Mouse (Mus musculus) WW6 (cell line): ENCODE results near the gene Cytl1.

Experiments
- DNase-seq: peaks from one replicate; pipeline ENCODE4 v3.0.0-alpha.2; 2013; ENCODE audit warnings: low read depth, low spot score

Gene Cytl1

GRCm38 (mm10) chr5:37769031-37769430 lies 33.7 kb downstream of the Cytl1 start:
- DNase-seq, result no peak

- DNase-seq, result no peak
These were observed 35.6 kb downstream of the Cytl1 start for GRCm38 (mm10) chr5:37770870-37771269.

- no peak for DNase-seq
These were observed 38.7 kb downstream of the Cytl1 start for GRCm38 (mm10) chr5:37774011-37774410.

- no peak for DNase-seq
These were observed 40.4 kb downstream of the Cytl1 start for GRCm38 (mm10) chr5:37775681-37776080.

GRCm38 (mm10) chr5:37783306-37783705 lies 48.0 kb downstream of the Cytl1 start:
- no peak for DNase-seq

- DNase-seq, result no peak
These were observed 49.6 kb downstream of the Cytl1 start for GRCm38 (mm10) chr5:37784847-37785391.
